Mouse (Mus musculus) midbrain, embryonic 11.5 days (tissue): ENCODE measurements at regions not wholly inside any gene's neighbourhood (a gene's known extent, or its start where the extent isn't known, plus 50 kb on each side); places are given as distances from the start of the nearest gene placed in this dataset.

Experiments
- ATAC-seq: fragments of 200-750 bp; cut with Nextera tagmentation; 2 replicates; pipeline ENCODE4 v1.8.0; 2017; ENCODE audit warnings: moderate TSS enrichment, moderate library complexity; ENCODE audit not compliant: low FRiP score
- DNase-seq: peaks from one replicate; pipeline ENCODE4 v3.0.0; 2015; ENCODE audit warnings: low spot score; ENCODE audit errors: missing footprints
- H3K27ac ChIP-seq: fragments of 300-500 bp; sonication (generic); 2 replicates; pipeline ENCODE4 v1.5.1; 2014; ENCODE audit warnings: low read depth, low read length
- H3K27me3 ChIP-seq: fragments of 300-500 bp; sonication (generic); 2 replicates; pipeline ENCODE4 v1.6.1; 2014; ENCODE audit warnings: mild to moderate bottlenecking, low read length, moderate library complexity, mixed read lengths; ENCODE audit not compliant: control insufficient read depth, insufficient read depth
- H3K36me3 ChIP-seq: fragments of 300-500 bp; sonication (generic); 2 replicates; pipeline ENCODE4 v1.6.1; 2014; ENCODE audit warnings: mild to moderate bottlenecking, low read length, moderate library complexity, mixed read lengths; ENCODE audit not compliant: control insufficient read depth, insufficient read depth
- H3K4me1 ChIP-seq: fragments of 300-500 bp; sonication (generic); 2 replicates; pipeline ENCODE4 v1.6.1; 2014; ENCODE audit warnings: low read length; ENCODE audit not compliant: control insufficient read depth, insufficient read depth
- H3K4me2 ChIP-seq: fragments of 300-500 bp; sonication (generic); 2 replicates; pipeline ENCODE4 v1.6.1; 2014; ENCODE audit warnings: mild to moderate bottlenecking, moderate library complexity
- H3K4me3 ChIP-seq: fragments of 300-500 bp; sonication (generic); 2 replicates; pipeline ENCODE4 v1.5.1; 2014; ENCODE audit warnings: low read depth, low read length
- H3K9ac ChIP-seq: fragments of 300-500 bp; sonication (generic); 2 replicates; pipeline ENCODE4 v1.6.1; 2014; ENCODE audit warnings: low read length
- H3K9me3 ChIP-seq: fragments of 300-500 bp; sonication (generic); 2 replicates; pipeline ENCODE4 v1.6.1; 2016; ENCODE audit warnings: low read length; ENCODE audit not compliant: control insufficient read depth
- WGBS: fragments of 180-500 bp; shearing (Covaris S2); extraction: QIAGEN DNeasy Blood & Tissue Kit; methylation state at CpG from one replicate; pipeline ENCODE4 v1.1.7; 2014; 5-methylcytosine and 5-hydroxymethylcytosine counted together

- H3K27me3 ChIP-seq: no peaks in the 10 kb centered on the region
- H3K27ac ChIP-seq: peak overlapping the region; percentile 10
- no peaks in the 10 kb centered on the region for H3K9me3 ChIP-seq
- H3K4me1 ChIP-seq: peaks cover 12% of the 10 kb centered on the region
- 12% methylated on average over 5 of the region's 5 CpGs for WGBS
- no peak overlapping the region for H3K4me2 ChIP-seq
- no peaks in the 10 kb centered on the region for H3K36me3 ChIP-seq
- ATAC-seq (peak; percentile 76), DNase-seq (peak; percentile 86)
- no peak overlapping the region for H3K9ac ChIP-seq
- H3K4me3 ChIP-seq: no peak overlapping the region
Measured at GRCm38 (mm10) chr16:8944412-8945102, 114.7 kb downstream of the 1810013L24Rik start.

- peak; percentile 81 for DNase-seq
- no peak for ATAC-seq
- H3K36me3 ChIP-seq: no peaks in the 10 kb centered on the region
- H3K4me1 ChIP-seq: peaks cover 15% of the 10 kb centered on the region
- H3K27me3 ChIP-seq: no peaks in the 10 kb centered on the region
- H3K4me2 ChIP-seq: no peak overlapping the region
- no peaks in the 10 kb centered on the region for H3K9me3 ChIP-seq
- H3K9ac ChIP-seq: no peak overlapping the region
- WGBS: 71% methylated on average over 5 of the region's 5 CpGs
- no peak overlapping the region for H3K27ac ChIP-seq
- H3K4me3 ChIP-seq: no peak overlapping the region
Measured at GRCm38 (mm10) chr16:8947846-8948245, 117.9 kb downstream of the 1810013L24Rik start.

GRCm38 (mm10) chr16:8951156-8951899, 121.4 kb downstream of the 1810013L24Rik start:
- DNase-seq (no peak), ATAC-seq (no peak)
- no peak overlapping the region for H3K4me2 ChIP-seq
- no peak overlapping the region for H3K27ac ChIP-seq
- no peaks in the 10 kb centered on the region; the same call in 1 of the 2 replicates for H3K9me3 ChIP-seq
- H3K9ac ChIP-seq: no peak overlapping the region
- 84% methylated on average over 6 of the region's 6 CpGs for WGBS
- no peaks in the 10 kb centered on the region for H3K36me3 ChIP-seq
- H3K27me3 ChIP-seq: no peaks in the 10 kb centered on the region
- no peak overlapping the region for H3K4me3 ChIP-seq
- peaks cover 3% of the 10 kb centered on the region; the same call in 1 of the 2 replicates for H3K4me1 ChIP-seq

- WGBS: 91% methylated on average over 10 of the region's 10 CpGs
- H3K9me3 ChIP-seq: no peaks in the 10 kb centered on the region
Measured at GRCm38 (mm10) chr16:8961739-8962138, 131.8 kb downstream of the 1810013L24Rik start.

GRCm38 (mm10) chr16:8993521-8994250, 163.8 kb downstream of the 1810013L24Rik start:
- DNase-seq (no peak), ATAC-seq (no peak)
- no peak overlapping the region for H3K4me2 ChIP-seq
- H3K27me3 ChIP-seq: no peaks in the 10 kb centered on the region
- H3K27ac ChIP-seq: no peak overlapping the region
- no peaks in the 10 kb centered on the region for H3K36me3 ChIP-seq
- H3K4me1 ChIP-seq: no peaks in the 10 kb centered on the region
- no peaks in the 10 kb centered on the region for H3K9me3 ChIP-seq
- no peak overlapping the region for H3K4me3 ChIP-seq
- 93% methylated on average over 7 of the region's 7 CpGs for WGBS
- no peak overlapping the region for H3K9ac ChIP-seq

More at GRCm38 (mm10) chr16:8961739-8962138, 131.8 kb downstream of the 1810013L24Rik start:
- H3K9ac ChIP-seq: no peak overlapping the region
- no peak overlapping the region for H3K4me2 ChIP-seq
- ATAC-seq (no peak), DNase-seq (no peak)
- H3K36me3 ChIP-seq: no peaks in the 10 kb centered on the region
- no peaks in the 10 kb centered on the region for H3K27me3 ChIP-seq
- no peak overlapping the region for H3K4me3 ChIP-seq
- H3K4me1 ChIP-seq: no peaks in the 10 kb centered on the region
- no peak overlapping the region for H3K27ac ChIP-seq

GRCm38 (mm10) chr16:8994521-8994920, 164.6 kb downstream of the 1810013L24Rik start:
- Histone ChIP-seq H3K36me3 (no peaks in the 10 kb centered on the region), H3K4me2 (no peak overlapping the region), H3K27me3 (no peaks in the 10 kb centered on the region), H3K27ac (no peak overlapping the region), H3K9ac (no peak overlapping the region), H3K4me1 (no peaks in the 10 kb centered on the region), H3K4me3 (no peak overlapping the region), H3K9me3 (no peaks in the 10 kb centered on the region)
- ATAC-seq (no peak), DNase-seq (no peak)
- 94% methylated on average over 1 of the region's 1 CpGs for WGBS

GRCm38 (mm10) chr16:8997250-8997649, 167.3 kb downstream of the 1810013L24Rik start:
- H3K27me3 ChIP-seq: no peaks in the 10 kb centered on the region
- H3K36me3 ChIP-seq: no peaks in the 10 kb centered on the region
- no peak overlapping the region for H3K4me3 ChIP-seq
- no peak overlapping the region for H3K27ac ChIP-seq
- 80% methylated on average over 5 of the region's 5 CpGs for WGBS
- no peak overlapping the region for H3K4me2 ChIP-seq
- H3K9ac ChIP-seq: no peak overlapping the region
- DNase-seq: no peak
- ATAC-seq: no peak
- H3K9me3 ChIP-seq: no peaks in the 10 kb centered on the region
- H3K4me1 ChIP-seq: no peaks in the 10 kb centered on the region

- no peaks in the 10 kb centered on the region for H3K9me3 ChIP-seq
- ATAC-seq: peak; percentile 61; the same call in 1 of the 2 replicates
Measured at GRCm38 (mm10) chr16:9004012-9004411, 174.1 kb downstream of the 1810013L24Rik start.

GRCm38 (mm10) chr16:9005933-9006332, 176.0 kb downstream of the 1810013L24Rik start:
- WGBS: 50% methylated on average over 5 of the region's 5 CpGs
- Histone ChIP-seq H3K9me3 (no peaks in the 10 kb centered on the region), H3K27ac (no peak overlapping the region), H3K4me3 (no peak overlapping the region), H3K9ac (no peak overlapping the region), H3K4me1 (peaks cover 3% of the 10 kb centered on the region; the same call in 1 of the 2 replicates), H3K36me3 (no peaks in the 10 kb centered on the region), H3K27me3 (no peaks in the 10 kb centered on the region), H3K4me2 (no peak overlapping the region)
- ATAC-seq (no peak), DNase-seq (no peak)

More at GRCm38 (mm10) chr16:9004012-9004411, 174.1 kb downstream of the 1810013L24Rik start:
- 37% methylated on average over 6 of the region's 6 CpGs for WGBS
- H3K36me3 ChIP-seq: no peaks in the 10 kb centered on the region
- H3K27ac ChIP-seq: no peak overlapping the region
- no peak overlapping the region for H3K9ac ChIP-seq
- peaks cover 3% of the 10 kb centered on the region; the same call in 1 of the 2 replicates for H3K4me1 ChIP-seq
- DNase-seq: no peak
- no peak overlapping the region for H3K4me3 ChIP-seq
- H3K4me2 ChIP-seq: no peak overlapping the region
- no peaks in the 10 kb centered on the region for H3K27me3 ChIP-seq
